Mouse (Mus musculus): ENCODE measurements around the gene Hnrnpr.

Gene Hnrnpr

GRCm38 (mm10) chr4:136310229-136311041, at the start of gene Hnrnpr:
Gene Hnrnpr, plus strand, starts transcription at chr4:136310942.
- DNase-seq (ENCODE audit: low spot score) = peak; percentile 98

DNA sequence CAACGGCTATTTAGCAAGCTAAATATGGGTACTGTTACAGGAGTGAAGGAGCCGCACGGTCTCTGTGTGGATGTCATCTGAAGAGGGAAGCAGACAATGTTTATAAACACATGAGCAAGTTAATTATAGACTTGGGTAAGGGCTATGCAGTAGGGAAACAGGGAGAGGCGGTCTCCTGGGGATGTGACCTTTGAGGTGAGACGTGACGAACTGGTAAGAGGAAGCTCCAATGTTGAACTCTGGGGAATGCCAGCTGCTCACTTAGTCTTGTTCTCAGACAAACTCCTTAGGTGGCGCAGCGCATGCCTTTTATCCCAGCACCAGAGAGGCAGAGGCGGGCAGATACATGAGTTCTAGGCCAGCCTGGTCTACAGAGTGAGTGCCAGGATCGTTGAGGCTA, 48.8 kb upstream of the Hnrnpr start:
- DNase-seq (ENCODE audit: low spot score) = no peak

DNA sequence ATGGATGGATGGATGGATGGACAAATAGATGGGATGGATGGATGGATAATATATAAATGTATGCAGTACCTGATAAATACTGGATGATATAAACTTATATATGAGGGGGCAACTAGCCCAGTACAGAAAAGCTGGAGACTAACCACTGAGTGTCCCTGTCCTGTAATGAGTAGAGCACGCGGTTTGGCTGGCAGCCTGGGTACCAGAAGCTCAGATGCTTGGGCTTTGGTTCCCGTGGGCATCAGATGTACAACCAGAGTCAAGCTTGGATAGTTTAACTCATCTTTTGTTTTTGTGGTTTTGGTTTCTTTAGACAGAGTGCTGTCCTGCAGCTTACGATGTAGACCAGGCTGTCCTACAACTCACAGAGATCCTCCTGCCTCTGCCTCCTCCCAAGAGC, 47.2 kb upstream of the Hnrnpr start:
- DNase-seq (ENCODE audit: low spot score) = no peak

- no peak for DNase-seq (ENCODE audit: low spot score)
Measured at GRCm38 (mm10) chr4:136266716-136267343, 43.9 kb upstream of the Hnrnpr start.

DNA sequence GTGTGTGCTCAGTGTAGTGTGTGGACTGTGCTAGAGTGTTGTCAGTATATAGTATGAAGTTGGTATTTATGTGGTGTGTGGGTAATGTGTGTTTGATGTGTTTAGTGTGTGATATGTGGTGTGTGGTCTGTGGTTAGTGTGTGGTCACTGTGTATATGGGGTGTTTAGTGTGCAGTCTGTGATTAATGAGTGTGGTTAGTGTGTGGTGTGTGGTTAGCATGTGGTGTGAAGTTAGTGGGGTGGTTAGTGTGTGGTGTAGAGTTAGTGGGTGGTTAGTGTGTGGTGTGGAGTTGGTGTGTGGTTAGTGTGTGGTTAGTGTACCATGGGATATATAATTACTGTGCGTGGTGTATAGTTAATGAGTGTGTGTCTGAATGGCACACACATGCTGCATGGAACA, 41.8 kb upstream of the Hnrnpr start:
- DNase-seq (ENCODE audit: low spot score) = no peak

- DNase-seq (ENCODE audit: low spot score) = no peak
Measured at GRCm38 (mm10) chr4:136270648-136271047, 40.1 kb upstream of the Hnrnpr start.

DNA sequence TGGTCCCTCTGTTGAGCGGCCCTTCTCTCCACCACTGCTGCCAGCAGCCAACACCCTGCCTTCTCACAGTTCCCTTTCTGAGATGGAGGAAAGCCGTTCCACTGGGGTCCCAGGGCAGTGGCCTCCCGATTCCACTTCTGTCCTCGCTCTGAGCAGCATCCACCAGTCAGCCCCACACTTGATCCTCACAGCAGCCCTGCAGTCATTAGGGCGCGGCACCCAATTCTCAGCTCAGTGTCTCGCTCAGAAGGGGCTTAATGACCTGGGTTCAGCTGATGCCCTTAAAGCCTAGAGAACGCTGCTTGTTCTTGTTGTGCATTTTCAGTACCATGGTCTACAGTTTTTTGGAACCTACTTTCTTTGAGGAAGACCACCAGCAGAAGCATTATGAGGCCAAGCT, 29.6 kb upstream of the Hnrnpr start:
- DNase-seq (ENCODE audit: low spot score) = no peak

DNA sequence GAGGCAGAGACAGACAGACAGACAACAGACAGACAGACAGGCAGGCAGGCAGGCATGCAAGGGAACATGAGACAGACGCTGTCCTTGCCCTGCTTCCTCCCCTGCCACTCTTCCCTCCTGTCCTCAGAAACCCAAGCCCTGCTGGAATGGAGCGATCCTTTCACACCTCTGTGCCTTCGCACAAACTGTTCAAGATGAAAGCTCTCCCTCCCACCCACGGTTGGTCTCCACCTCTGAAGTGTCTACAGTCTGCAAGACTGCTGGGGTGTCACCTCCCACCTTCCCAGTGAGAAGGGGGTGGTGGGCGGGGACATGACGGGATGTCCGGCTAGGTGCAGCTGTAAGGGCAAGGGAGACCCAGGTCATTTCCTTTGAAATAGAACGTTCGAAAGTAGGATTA, 29.1 kb upstream of the Hnrnpr start:
- no peak for DNase-seq (ENCODE audit: low spot score)

GRCm38 (mm10) chr4:136282621-136283480, 27.9 kb upstream of the Hnrnpr start:
- no peak for DNase-seq (ENCODE audit: low spot score)

DNA sequence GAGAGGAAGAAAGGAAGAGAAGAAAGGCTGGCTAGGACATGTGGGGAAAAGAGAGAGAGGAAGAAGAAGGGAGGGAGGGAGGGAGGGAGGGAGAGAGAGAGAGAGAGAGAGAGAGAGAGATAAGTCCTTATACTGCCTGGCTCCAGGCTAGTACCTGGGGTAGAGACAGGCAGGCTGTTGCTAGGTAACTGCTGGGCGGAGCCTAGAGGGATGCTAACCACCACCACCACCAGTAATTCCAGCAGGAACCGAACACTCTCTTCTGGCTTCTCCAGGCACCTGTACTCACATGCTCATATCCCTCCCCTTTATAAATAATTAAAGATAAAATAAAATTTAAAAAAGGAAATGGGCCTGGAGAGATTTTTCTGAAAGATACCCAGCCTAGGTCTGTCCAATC, 27.0 kb upstream of the Hnrnpr start:
- no peak for DNase-seq (ENCODE audit: low spot score)

- peak; percentile 72 for DNase-seq (ENCODE audit: low spot score)
Measured at GRCm38 (mm10) chr4:136284455-136284854, 26.3 kb upstream of the Hnrnpr start, which contains the start of gene Zfp46. Gene Zfp46, plus strand, starts transcription at chr4:136284683.

- DNase-seq (ENCODE audit: low spot score) = no peak
Measured at GRCm38 (mm10) chr4:136284891-136285290, 25.9 kb upstream of the Hnrnpr start.

- DNase-seq (ENCODE audit: low spot score) = peak; percentile 96
Measured at GRCm38 (mm10) chr4:136285348-136285810, 25.4 kb upstream of the Hnrnpr start.

DNA sequence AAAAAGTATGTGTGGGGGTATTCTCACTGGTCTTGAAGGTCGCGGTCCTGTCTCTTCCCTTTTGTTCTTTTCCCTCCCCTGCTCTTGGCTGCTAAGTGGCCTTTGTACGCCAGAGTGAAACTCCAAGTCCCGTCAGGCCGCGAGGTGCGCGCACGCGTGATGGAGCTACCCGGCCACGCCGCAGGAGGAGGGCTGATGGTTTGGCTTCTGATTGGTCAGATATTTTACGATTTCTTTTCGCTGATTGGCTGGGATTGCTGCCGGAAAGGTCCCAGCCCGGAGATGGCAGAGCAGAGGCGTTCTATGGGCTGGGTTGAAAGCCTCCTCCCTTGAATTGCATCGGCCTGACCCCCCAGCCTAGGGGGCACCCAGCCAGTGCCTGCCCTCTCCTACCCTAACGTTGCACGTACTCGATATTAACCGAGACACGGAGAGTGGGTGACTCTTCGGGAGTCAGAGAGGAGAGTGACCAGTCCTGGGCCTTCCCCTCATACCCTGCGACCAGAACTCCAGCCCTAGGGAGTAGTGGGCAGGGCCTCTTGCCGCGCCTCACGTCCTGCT, 24.9 kb upstream of the Hnrnpr start:
- peak; percentile 96 for DNase-seq (ENCODE audit: low spot score)

DNA sequence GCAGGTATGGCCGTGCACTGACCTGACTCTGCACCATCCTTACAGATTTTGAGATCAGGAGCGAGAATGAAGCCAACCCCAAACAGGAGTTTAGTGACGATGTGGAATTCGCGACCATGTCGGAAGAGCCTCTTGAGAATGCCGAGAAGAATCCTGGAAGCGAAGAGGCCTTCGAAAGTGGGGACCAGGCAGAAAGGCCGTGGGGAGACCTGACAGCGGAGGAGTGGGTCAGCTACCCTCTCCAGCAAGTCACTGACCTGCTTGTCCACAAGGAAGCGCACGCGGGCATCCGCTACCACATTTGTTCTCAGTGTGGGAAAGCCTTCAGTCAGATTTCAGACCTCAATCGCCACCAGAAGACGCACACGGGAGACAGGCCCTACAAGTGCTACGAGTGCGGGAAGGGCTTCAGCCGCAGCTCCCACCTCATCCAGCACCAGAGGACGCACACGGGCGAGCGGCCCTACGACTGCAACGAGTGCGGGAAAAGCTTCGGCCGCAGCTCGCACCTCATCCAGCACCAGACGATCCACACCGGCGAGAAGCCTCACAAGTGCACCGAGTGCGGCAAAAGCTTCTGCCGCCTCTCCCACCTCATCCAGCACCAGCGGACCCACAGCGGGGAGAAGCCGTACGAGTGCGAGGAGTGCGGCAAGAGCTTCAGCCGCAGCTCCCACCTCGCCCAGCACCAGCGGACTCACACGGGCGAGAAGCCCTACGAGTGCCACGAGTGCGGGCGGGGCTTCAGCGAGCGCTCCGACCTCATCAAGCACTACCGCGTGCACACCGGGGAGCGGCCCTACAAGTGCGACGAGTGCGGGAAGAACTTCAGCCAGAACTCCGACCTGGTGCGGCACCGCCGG, 20.6 kb upstream of the Hnrnpr start:
- no peak for DNase-seq (ENCODE audit: low spot score)

DNA sequence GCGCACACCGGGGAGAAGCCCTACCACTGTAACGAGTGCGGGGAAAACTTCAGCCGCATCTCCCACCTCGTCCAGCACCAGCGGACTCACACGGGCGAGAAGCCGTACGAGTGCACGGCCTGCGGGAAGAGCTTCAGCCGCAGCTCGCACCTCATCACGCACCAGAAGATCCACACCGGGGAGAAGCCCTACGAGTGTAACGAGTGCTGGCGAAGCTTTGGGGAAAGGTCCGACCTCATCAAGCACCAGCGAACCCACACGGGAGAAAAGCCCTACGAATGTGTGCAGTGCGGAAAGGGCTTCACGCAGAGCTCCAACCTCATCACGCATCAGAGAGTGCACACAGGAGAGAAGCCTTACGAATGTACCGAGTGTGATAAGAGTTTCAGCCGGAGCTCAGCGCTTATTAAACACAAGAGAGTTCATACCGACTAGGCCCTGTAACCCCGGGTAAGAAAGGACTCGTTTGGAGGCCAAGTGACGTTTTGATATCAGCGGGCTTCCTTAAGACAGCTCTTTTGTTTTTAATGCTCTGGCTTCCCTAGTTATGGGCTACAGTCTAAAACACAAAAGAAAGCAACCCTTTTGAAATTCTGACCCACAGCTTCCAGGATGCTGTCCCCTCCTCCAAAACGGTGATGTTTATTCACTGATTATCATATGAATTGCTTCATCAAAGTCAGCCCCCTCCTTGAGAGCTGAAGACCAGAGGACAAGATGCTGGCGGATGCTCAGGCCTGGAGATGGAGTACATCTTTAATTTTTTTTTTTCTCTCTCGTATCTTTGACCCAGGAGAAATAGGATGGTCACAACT, 19.8 kb upstream of the Hnrnpr start:
- DNase-seq (ENCODE audit: low spot score) = no peak

DNA sequence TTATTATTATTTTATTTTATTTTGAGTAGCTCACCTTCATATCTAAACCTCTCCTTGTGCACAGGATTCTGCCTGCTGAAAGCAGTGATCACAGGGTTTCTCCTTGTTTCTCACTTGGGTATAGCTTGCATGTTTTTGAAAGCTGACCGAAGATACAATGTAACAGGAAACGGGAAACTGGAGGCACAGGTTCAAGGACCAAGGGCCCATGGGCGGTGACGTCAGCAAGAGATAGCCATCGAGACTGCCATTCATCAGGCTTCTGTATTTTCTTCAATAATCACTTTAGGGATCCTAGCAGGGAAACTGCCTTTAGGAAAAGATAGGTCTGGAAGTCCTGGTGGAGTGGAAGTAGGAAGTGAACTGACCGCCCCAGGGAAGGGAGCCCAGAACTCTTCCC, 19.1 kb upstream of the Hnrnpr start:
- no peak for DNase-seq (ENCODE audit: low spot score)

GRCm38 (mm10) chr4:136295941-136296340, 14.8 kb upstream of the Hnrnpr start:
- DNase-seq (ENCODE audit: low spot score) = no peak

GRCm38 (mm10) chr4:136302462-136302861, 8.3 kb upstream of the Hnrnpr start:
- DNase-seq (ENCODE audit: low spot score) = no peak

DNA sequence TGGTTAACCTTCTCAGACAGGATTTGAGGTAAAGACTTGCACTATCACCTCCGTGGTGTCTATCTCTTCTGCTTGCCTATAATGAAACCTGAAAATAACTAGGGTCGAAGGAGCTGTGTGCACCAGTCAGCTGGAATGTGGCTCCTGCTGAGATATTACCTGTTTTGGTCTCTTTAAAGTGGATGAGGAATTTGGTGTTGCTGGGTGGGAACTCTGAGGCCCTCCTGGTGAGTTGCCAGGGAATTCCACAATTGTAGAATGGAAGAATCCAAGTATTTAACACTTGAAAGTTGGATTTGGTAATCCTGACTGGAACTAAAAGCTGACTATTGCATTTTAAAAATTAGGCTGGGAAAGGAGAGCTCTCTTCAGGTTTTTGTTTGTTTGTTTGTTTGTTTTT, 6.6 kb upstream of the Hnrnpr start:
- DNase-seq (ENCODE audit: low spot score) = no peak
